Mouse (Mus musculus): ENCODE data around the gene Zfp446. TPM values are rescaled to one million over a fixed set of nuclear protein-coding genes. Genes with fewer than 3 reads are reported as not detected.

Gene Zfp446
- polyA plus RNA-seq, 1 experiment from 2014 or later: 7.1 TPM

DNA sequence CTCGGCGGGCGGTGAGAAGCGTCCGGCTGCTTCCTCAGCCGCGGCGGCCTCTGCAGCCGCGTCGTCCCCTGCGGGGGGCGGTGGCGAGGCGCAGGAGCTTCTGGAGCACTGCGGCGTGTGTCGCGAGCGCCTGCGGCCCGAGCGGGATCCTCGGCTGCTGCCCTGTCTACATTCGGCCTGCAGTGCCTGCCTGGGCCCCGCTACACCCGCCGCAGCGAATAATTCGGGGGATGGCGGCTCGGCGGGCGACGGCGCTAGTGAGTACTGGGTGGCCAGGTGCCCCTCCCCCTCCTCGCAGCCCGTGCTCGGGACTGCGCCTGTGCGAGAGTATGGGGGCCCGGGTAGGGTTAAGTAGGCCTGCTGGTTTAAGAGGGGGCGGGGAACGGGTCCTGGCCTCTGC, 47.2 kb downstream of the Zfp446 start:
- DNase-seq (ENCODE audit: low spot score) (peak; percentile 78), ATAC-seq (ENCODE audit: insufficient read depth, low FRiP score, low TSS enrichment) (peak; percentile 64)
- no peaks in the 10 kb centered on the region for H3K9me3 ChIP-seq (ENCODE audit: control insufficient read depth, low read length)
- H3K9ac ChIP-seq (ENCODE audit: low read length): peak overlapping the region; percentile 97
- under 1% methylated on average over 40 of the region's 44 CpGs for WGBS
- peak overlapping the region; percentile 95 for H3K4me3 ChIP-seq (ENCODE audit: low read depth, low read length)
- peaks cover 13% of the 10 kb centered on the region for H3K4me1 ChIP-seq (ENCODE audit: control insufficient read depth, insufficient read depth, low read length)
- peak overlapping the region; percentile 98 for H3K4me2 ChIP-seq (ENCODE audit: low read depth)
- peak overlapping the region; percentile 99 for H3K27ac ChIP-seq (ENCODE audit: low read depth, low read length)
- no peaks in the 10 kb centered on the region for H3K27me3 ChIP-seq (ENCODE audit: control insufficient read depth, insufficient read depth, low read length)
- H3K36me3 ChIP-seq (ENCODE audit: control insufficient read depth, insufficient read depth, low read length): peaks cover 34% of the 10 kb centered on the region

DNA sequence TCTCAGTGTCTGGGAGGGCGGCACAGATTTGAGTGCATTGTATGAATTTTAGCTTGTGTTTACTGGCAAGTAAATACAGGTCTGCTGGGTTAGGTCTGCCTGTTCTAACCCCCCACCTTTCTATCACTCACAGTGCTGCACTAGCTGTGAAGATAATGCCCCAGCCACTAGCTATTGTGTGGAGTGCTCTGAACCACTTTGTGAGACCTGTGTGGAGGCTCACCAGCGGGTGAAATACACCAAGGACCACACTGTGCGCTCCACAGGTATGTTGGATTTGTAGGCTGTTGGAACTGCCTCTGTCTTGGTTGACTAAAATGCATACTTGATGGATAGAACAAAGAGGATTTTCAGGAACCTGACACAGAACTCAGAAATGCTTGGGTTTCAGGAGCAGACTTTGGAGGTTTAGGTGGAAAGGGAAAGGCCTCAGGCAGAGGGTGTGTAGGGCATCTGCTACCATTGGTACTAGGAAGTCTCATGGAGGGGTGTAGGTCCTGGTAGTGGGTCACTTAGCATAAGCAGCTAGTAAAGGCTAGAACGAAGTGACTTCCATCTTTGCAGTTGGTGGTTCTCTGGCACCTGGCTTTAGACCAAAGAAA, 48.0 kb downstream of the Zfp446 start:
- peak overlapping the region; percentile 98 for H3K4me2 ChIP-seq (ENCODE audit: low read depth)
- H3K27ac ChIP-seq (ENCODE audit: low read depth, low read length): 0 out of 2 replicates have a peak overlapping the region, but pooled peaks have one; percentile 39
- peak overlapping the region; percentile 97 for H3K9ac ChIP-seq (ENCODE audit: low read length)
- ATAC-seq (ENCODE audit: insufficient read depth, low FRiP score, low TSS enrichment) (no peak), DNase-seq (ENCODE audit: low spot score) (no peak)
- WGBS: 34% methylated on average over 4 of the region's 4 CpGs
- no peaks in the 10 kb centered on the region for H3K9me3 ChIP-seq (ENCODE audit: control insufficient read depth, low read length)
- peak overlapping the region; percentile 95 for H3K4me3 ChIP-seq (ENCODE audit: low read depth, low read length)
- no peaks in the 10 kb centered on the region for H3K27me3 ChIP-seq (ENCODE audit: control insufficient read depth, insufficient read depth, low read length)
- H3K36me3 ChIP-seq (ENCODE audit: control insufficient read depth, insufficient read depth, low read length): peaks cover 42% of the 10 kb centered on the region
- peaks cover 13% of the 10 kb centered on the region for H3K4me1 ChIP-seq (ENCODE audit: control insufficient read depth, insufficient read depth, low read length)

DNA sequence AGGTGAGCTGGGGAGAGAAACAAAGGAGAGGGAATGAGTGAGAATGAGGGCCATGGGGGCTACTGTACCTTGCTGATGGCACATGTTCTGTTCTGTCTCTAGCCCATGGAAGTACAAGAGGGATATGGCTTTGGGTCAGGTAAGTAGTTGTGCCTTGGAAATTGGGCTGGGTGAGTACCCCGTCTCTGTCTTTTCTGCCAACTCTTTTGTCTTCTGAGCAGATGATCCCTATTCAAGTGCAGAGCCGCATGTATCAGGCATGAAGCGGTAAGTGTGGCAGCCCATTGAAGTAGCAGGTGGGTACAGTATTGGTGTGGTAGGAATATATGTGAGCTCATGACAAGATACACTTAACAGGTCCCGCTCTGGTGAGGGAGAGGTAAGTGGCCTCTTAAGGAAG, 51.3 kb downstream of the Zfp446 start:
- peaks cover 19% of the 10 kb centered on the region for H3K4me1 ChIP-seq (ENCODE audit: control insufficient read depth, insufficient read depth, low read length)
- 96% methylated on average over 4 of the region's 4 CpGs for WGBS
- ATAC-seq (ENCODE audit: insufficient read depth, low FRiP score, low TSS enrichment) (no peak), DNase-seq (ENCODE audit: low spot score) (no peak)
- H3K27ac ChIP-seq (ENCODE audit: low read depth, low read length): no peak overlapping the region
- H3K9me3 ChIP-seq (ENCODE audit: control insufficient read depth, low read length): no peaks in the 10 kb centered on the region
- H3K36me3 ChIP-seq (ENCODE audit: control insufficient read depth, insufficient read depth, low read length): peaks cover 47% of the 10 kb centered on the region
- H3K4me3 ChIP-seq (ENCODE audit: low read depth, low read length): no peak overlapping the region
- no peak overlapping the region for H3K4me2 ChIP-seq (ENCODE audit: low read depth)
- no peak overlapping the region for H3K9ac ChIP-seq (ENCODE audit: low read length)
- H3K27me3 ChIP-seq (ENCODE audit: control insufficient read depth, insufficient read depth, low read length): no peaks in the 10 kb centered on the region

DNA sequence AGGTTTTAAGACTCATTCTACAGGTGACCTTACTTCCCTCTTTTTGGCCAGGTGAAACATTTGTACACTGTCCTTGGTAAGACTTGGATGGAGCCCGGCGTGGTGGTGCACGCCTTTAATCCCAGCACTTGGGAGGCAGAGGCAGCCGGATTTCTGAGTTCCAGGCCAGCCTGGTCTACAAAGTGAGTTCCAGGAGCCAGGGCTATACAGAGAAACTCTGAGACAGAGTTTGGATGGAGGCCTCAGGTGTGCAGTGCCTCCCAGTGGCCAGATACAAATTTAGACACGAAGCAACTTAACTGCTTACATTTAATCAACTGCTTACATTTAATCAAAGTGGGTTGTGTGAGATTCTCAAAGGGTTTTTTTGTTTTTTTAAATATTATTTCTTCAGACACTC, 53.4 kb downstream of the Zfp446 start:
- H3K27ac ChIP-seq (ENCODE audit: low read depth, low read length): no peak overlapping the region
- DNase-seq (ENCODE audit: low spot score) (no peak), ATAC-seq (ENCODE audit: insufficient read depth, low FRiP score, low TSS enrichment) (no peak)
- peaks cover 13% of the 10 kb centered on the region for H3K4me1 ChIP-seq (ENCODE audit: control insufficient read depth, insufficient read depth, low read length)
- H3K9me3 ChIP-seq (ENCODE audit: control insufficient read depth, low read length): no peaks in the 10 kb centered on the region
- H3K4me3 ChIP-seq (ENCODE audit: low read depth, low read length): no peak overlapping the region
- WGBS: 76% methylated on average over 5 of the region's 5 CpGs
- peaks cover 47% of the 10 kb centered on the region for H3K36me3 ChIP-seq (ENCODE audit: control insufficient read depth, insufficient read depth, low read length)
- H3K4me2 ChIP-seq (ENCODE audit: low read depth): no peak overlapping the region
- no peaks in the 10 kb centered on the region for H3K27me3 ChIP-seq (ENCODE audit: control insufficient read depth, insufficient read depth, low read length)
- H3K9ac ChIP-seq (ENCODE audit: low read length): no peak overlapping the region

DNA sequence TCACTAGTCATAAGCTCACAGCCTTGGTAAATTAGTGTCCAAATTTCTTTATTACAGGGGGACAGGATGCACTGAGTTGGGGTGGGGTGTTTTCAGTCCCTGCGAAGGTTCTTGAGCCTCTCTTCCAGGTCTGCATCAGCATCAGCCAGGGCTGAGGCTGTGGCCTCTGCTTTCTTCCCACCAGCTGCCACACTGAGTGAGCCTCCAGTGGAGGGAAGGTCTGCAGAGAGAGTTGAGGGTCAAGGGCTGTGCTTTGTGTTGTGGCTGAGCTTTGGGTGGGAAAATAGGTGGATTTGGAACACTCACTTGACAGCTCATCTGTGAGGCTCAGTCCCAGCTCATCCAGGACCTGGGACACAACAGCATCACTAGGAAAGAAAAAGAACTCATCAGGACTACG, 54.3 kb downstream of the Zfp446 start:
- no peak overlapping the region for H3K4me3 ChIP-seq (ENCODE audit: low read depth, low read length)
- H3K27ac ChIP-seq (ENCODE audit: low read depth, low read length): no peak overlapping the region
- no peak for ATAC-seq (ENCODE audit: insufficient read depth, low FRiP score, low TSS enrichment)
- no peak overlapping the region for H3K9ac ChIP-seq (ENCODE audit: low read length)
- no peaks in the 10 kb centered on the region for H3K9me3 ChIP-seq (ENCODE audit: control insufficient read depth, low read length)
- DNase-seq (ENCODE audit: low spot score): no peak
- peaks cover 14% of the 10 kb centered on the region; the same call in 1 of the 2 replicates for H3K4me1 ChIP-seq (ENCODE audit: control insufficient read depth, insufficient read depth, low read length)
- peaks cover 46% of the 10 kb centered on the region for H3K36me3 ChIP-seq (ENCODE audit: control insufficient read depth, insufficient read depth, low read length)
- H3K4me2 ChIP-seq (ENCODE audit: low read depth): no peak overlapping the region
- 95% methylated on average over 2 of the region's 2 CpGs for WGBS
- H3K27me3 ChIP-seq (ENCODE audit: control insufficient read depth, insufficient read depth, low read length): no peaks in the 10 kb centered on the region

DNA sequence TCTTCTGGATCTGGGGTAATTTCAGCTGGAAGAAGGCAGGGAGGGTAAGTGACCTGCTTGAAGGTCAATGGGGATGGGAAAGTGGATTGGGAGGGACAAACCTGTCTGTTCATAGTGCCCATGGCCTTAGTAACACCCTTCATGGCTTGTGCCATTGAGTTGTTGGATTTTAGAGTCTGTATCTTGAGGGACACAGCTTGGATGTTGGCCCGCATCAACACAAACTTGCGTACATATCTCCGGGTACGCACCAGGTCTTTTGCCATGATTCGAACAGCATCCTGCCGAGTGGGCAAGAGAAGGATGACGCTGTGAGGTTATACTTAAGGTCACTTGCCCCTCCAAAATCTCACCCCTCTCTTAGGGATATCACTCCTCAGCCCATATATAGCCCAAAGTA, 54.9 kb downstream of the Zfp446 start:
- ATAC-seq (ENCODE audit: insufficient read depth, low FRiP score, low TSS enrichment) (no peak), DNase-seq (ENCODE audit: low spot score) (no peak)
- H3K27ac ChIP-seq (ENCODE audit: low read depth, low read length): no peak overlapping the region
- no peaks in the 10 kb centered on the region for H3K9me3 ChIP-seq (ENCODE audit: control insufficient read depth, low read length)
- no peak overlapping the region for H3K9ac ChIP-seq (ENCODE audit: low read length)
- peaks cover 42% of the 10 kb centered on the region for H3K36me3 ChIP-seq (ENCODE audit: control insufficient read depth, insufficient read depth, low read length)
- H3K27me3 ChIP-seq (ENCODE audit: control insufficient read depth, insufficient read depth, low read length): no peaks in the 10 kb centered on the region
- H3K4me2 ChIP-seq (ENCODE audit: low read depth): no peak overlapping the region
- H3K4me1 ChIP-seq (ENCODE audit: control insufficient read depth, insufficient read depth, low read length): peaks cover 14% of the 10 kb centered on the region; the same call in 1 of the 2 replicates
- 0 out of 2 replicates have a peak overlapping the region, but pooled peaks have one; percentile 8 for H3K4me3 ChIP-seq (ENCODE audit: low read depth, low read length)
- 93% methylated on average over 7 of the region's 7 CpGs for WGBS

DNA sequence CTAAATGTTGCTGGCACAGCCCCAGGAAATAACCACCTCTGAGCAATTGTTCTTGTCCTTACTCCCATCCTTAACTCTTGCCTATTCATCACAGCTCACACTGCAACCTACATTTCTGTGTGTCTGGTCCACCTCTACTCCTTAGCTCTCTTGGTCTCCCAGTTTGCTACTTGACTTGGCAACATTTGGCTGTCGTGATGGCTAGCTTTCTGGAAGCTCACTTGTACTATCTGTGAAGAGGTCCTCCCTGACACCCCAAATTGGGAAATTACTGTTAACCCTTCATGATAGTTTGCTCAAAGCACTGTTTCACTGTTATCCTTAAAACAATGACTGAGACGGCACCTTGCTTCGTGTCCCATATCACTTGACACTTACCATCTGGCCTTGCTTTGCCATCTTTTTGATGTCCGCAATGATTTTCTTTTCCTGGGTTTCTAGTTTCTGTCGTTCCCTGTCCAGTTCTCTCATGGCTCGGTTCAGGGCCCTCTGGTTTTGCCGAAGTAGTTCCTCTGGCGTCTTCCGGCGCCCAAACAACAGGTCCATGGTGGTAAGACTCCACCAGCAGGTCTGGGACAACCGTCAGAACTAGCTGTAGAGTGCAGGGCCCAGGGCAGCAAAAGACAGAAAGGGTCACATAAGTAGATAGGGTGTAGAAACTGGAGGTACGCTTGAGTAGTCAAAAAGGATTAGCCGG, 56.0 kb downstream of the Zfp446 start:
- Histone ChIP-seq H3K9ac (ENCODE audit: low read length) (peak overlapping the region; percentile 69), H3K27ac (ENCODE audit: low read depth, low read length) (peak overlapping the region; percentile 88), H3K4me3 (ENCODE audit: low read depth, low read length) (peak overlapping the region; percentile 56), H3K36me3 (ENCODE audit: control insufficient read depth, insufficient read depth, low read length) (peaks cover 33% of the 10 kb centered on the region), H3K9me3 (ENCODE audit: control insufficient read depth, low read length) (no peaks in the 10 kb centered on the region), H3K27me3 (ENCODE audit: control insufficient read depth, insufficient read depth, low read length) (no peaks in the 10 kb centered on the region), H3K4me2 (ENCODE audit: low read depth) (peak overlapping the region; percentile 79), H3K4me1 (ENCODE audit: control insufficient read depth, insufficient read depth, low read length) (peaks cover 14% of the 10 kb centered on the region)
- 52% methylated on average over 13 of the region's 13 CpGs for WGBS
- no peak for ATAC-seq (ENCODE audit: insufficient read depth, low FRiP score, low TSS enrichment)
- no peak for DNase-seq (ENCODE audit: low spot score)

DNA sequence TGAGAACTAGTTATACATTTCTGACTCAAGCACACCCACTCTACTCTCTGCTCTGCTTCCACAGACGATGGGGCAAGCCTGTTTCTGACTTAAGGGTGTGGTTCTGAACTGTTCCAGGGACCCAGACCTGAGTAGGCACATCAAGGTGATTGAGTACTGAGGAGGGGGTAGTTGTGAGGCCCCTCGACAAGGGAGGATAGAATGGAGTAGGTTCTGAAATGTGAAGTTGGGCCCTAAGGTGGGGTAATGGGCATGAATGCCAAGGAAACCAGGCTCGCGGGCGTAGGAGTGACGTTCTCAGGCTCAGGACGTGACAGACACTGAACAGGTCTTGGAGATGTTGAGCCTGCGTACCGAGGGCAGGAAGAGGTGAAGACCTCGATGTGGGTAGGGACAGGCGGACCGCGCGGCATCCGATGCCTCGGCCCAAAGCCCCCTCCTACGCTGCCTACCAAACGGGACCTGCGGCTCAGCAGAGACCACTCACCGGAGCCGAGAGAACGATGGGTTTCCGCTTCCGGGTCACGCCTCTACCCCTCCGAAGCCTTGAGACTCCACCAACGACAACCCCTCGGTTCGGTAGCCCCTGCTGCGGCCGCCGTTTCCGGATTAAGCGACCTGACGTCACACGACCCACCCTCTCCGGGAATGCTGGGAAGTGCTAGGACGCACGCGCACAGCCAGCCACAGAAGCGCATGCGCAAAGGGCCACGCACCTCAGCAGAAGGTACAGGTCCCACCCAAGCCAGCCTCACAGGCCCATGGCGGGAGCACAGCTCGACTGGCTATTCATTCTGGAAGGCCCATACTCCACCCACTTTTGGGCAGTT, 56.7 kb downstream of the Zfp446 start, which contains the start of gene Chmp2a:
Gene Chmp2a (minus strand): TSS at position 660 of the 830 bp plus-strand sequence.
- H3K9ac ChIP-seq (ENCODE audit: low read length): peak within 1 kb of the TSS; percentile 69
- peak within 1 kb of the TSS; percentile 56 for H3K4me3 ChIP-seq (ENCODE audit: low read depth, low read length)
- no peaks in the 10 kb centered on the region for H3K27me3 ChIP-seq (ENCODE audit: control insufficient read depth, insufficient read depth, low read length)
- DNase-seq (ENCODE audit: low spot score) (peak; percentile 96), ATAC-seq (ENCODE audit: insufficient read depth, low FRiP score, low TSS enrichment) (peak; percentile 69)
- WGBS: under 1% methylated on average over 45 of the region's 45 CpGs
- peaks cover 25% of the 10 kb centered on the region for H3K36me3 ChIP-seq (ENCODE audit: control insufficient read depth, insufficient read depth, low read length)
- H3K9me3 ChIP-seq (ENCODE audit: control insufficient read depth, low read length): no peaks in the 10 kb centered on the region
- peaks cover 19% of the 10 kb centered on the region for H3K4me1 ChIP-seq (ENCODE audit: control insufficient read depth, insufficient read depth, low read length)
- peak within 1 kb of the TSS; percentile 88 for H3K27ac ChIP-seq (ENCODE audit: low read depth, low read length)
- H3K4me2 ChIP-seq (ENCODE audit: low read depth): peak within 1 kb of the TSS; percentile 79

All from neural tube, embryonic 11.5 days (tissue).